Mouse (Mus musculus) thymus, adult 2 months (tissue): Measurements from ENCODE around the gene Fbxl14.

ENCODE experiments used
- CTCF ChIP-seq: fragments of 200-500 bp; IDR thresholded peaks from 2 replicates; pipeline ENCODE4 v1.5.1; 2012; ENCODE audit warnings: mild to moderate bottlenecking, control low read depth, low read length, moderate library complexity, borderline replicate concordance; ENCODE audit not compliant: control insufficient read depth, poor library complexity, insufficient read depth; ENCODE audit errors: extremely low read depth
- POLR2A ChIP-seq: fragments of 200-500 bp; IDR thresholded peaks from 2 replicates; pipeline ENCODE4 v1.6.1; 2012; ENCODE audit warnings: mild to moderate bottlenecking, low read length, control low read depth, moderate library complexity; ENCODE audit not compliant: control insufficient read depth, poor library complexity, insufficient read depth; ENCODE audit errors: extremely low read depth

DNA sequence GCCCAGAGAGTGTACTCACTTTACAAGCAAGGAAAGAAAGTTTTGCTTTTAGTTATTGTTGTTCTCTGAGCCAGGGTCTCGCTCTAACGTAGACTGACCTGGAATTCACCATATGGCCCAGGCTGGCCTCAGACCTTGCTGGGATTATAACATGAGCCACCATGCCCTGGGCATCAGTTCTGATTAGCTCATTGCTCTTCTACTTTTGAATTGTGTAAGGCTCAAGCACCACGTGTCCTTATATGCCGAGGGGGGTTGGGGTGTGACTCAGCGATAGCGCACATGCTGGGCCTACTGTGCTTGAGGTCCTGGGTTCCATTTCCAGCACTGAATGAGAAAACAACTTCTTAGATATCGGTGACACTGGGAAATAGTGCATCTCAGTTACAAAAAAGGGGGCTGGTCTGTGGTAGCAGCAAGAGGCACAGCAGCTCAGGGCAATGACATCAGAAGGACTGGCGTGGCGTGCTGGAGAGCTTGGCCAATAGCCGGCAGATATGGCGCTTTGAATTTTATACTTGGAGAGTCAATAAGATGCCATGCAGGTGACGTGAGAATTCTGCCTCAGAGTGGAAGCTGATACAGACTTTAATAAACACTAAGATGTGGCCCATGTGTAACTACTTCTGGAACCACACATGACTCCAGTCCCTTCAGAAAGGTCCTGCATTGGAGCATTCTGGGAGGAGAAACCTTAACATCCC is 7.1 kb downstream of the Fbxl14 start:
- TF ChIP-seq POLR2A (no peak), CTCF (no peak)
